In genomic region chr8:70530314-70530713, GRCm38 (mm10) we compare ENCODE assay signal across 15 mouse cellular contexts. TPM values are rescaled to one million over a fixed set of nuclear protein-coding genes. Genes with fewer than 3 reads are reported as not detected.
DNase-seq lines count a peak whose midpoint lies in the region; ATAC-seq and TF ChIP-seq lines count a peak whose summit lies in the region.
"Had no signal": no experiment of that assay in that cellular context is flagged by ENCODE, and none has a peak within 500 bp of the region (broad histone marks: within the 10 kb centered on the region; RNA-seq: fewer than 3 reads in every experiment).

No protein-coding gene starts in this region.

- 87% methylated on average over 2 of the region's 2 CpGs for WGBS in embryonic facial prominence, embryonic 15.5 days
- 91% methylated on average over 2 of the region's 2 CpGs for WGBS in embryonic facial prominence, embryonic 10.5 days
- 87% methylated on average over 2 of the region's 2 CpGs for WGBS in limb, embryonic 13.5 days
- WGBS in limb, embryonic 10.5 days: 96% methylated on average over 2 of the region's 2 CpGs
- 85% methylated on average over 2 of the region's 2 CpGs for WGBS in liver, embryonic 15.5 days (ENCODE audit: insufficient replicate concordance)

- no peak for ATAC-seq in embryonic facial prominence, embryonic 15.5 days (ENCODE audit: insufficient number of reproducible peaks, low FRiP score, low TSS enrichment, low read depth)
- ATAC-seq in limb, embryonic 13.5 days (ENCODE audit: low FRiP score, low read depth): no peak
- ATAC-seq in liver, embryonic 15.5 days (ENCODE audit: insufficient read depth): no peak

- TF ChIP-seq CTCF in ES-Bruce4 (IDR thresholded peaks at IDR 0.05; ENCODE audit: low read depth, low read length): peak; percentile 43

- DNase-seq in embryonic facial prominence, embryonic 10.5 days (ENCODE audit: low spot score): no peak
- no peak for DNase-seq in limb, embryonic 10.5 days (ENCODE audit: low spot score)
- no peak for DNase-seq in MN1 (ENCODE audit: low spot score)
- DNase-seq in adrenal gland, postnatal 14 days: no peak
- DNase-seq: cerebellum, adult 11 months; cerebellum, postnatal 36 days; gastrocnemius, adult 2 months; heart, postnatal 10 days; kidney, postnatal 14 days; right cerebral cortex, adult 18-20 months had no signal

- H3K36me3 ChIP-seq in embryonic facial prominence, embryonic 15.5 days: peaks cover 58% of the 10 kb centered on the region
- peaks cover 62% of the 10 kb centered on the region for H3K36me3 ChIP-seq in embryonic facial prominence, embryonic 10.5 days (replicated peaks)
- H3K36me3 ChIP-seq in limb, embryonic 13.5 days: peaks cover 61% of the 10 kb centered on the region
- H3K36me3 ChIP-seq in limb, embryonic 10.5 days: peaks cover 62% of the 10 kb centered on the region
- peaks cover 28% of the 10 kb centered on the region for H3K36me3 ChIP-seq in ES-Bruce4 (ENCODE audit: control insufficient read depth, insufficient read depth, low read length, poor library complexity, severe bottlenecking)
- peaks cover 57% of the 10 kb centered on the region for H3K36me3 ChIP-seq in liver, embryonic 15.5 days (replicated peaks)

- H3K4me1 ChIP-seq in embryonic facial prominence, embryonic 15.5 days: peaks cover 28% of the 10 kb centered on the region
- peaks cover 26% of the 10 kb centered on the region for H3K4me1 ChIP-seq in embryonic facial prominence, embryonic 10.5 days
- peaks cover 24% of the 10 kb centered on the region for H3K4me1 ChIP-seq in limb, embryonic 13.5 days
- peaks cover 23% of the 10 kb centered on the region for H3K4me1 ChIP-seq in limb, embryonic 10.5 days
- peaks cover 3% of the 10 kb centered on the region for H3K4me1 ChIP-seq in ES-Bruce4 (ENCODE audit: control insufficient read depth, insufficient read depth, low read length)
- peaks cover 47% of the 10 kb centered on the region for H3K4me1 ChIP-seq in liver, embryonic 15.5 days (replicated peaks)

- no peak for TF ChIP-seq EP300 in ES-Bruce4 (IDR thresholded peaks at IDR 0.05; ENCODE audit: insufficient read depth, low read depth, low read length)

- H3K4me2 ChIP-seq in embryonic facial prominence, embryonic 15.5 days (replicated peaks): peak overlapping the region; percentile 6; the same call in 1 of the 2 replicates
- no peak overlapping the region for H3K4me2 ChIP-seq in limb, embryonic 13.5 days (replicated peaks)
- peak overlapping the region; percentile 72; the same call in 1 of the 2 replicates for H3K4me2 ChIP-seq in liver, embryonic 15.5 days
- H3K4me2 ChIP-seq: embryonic facial prominence, embryonic 13.5 days had no signal

- TF ChIP-seq POLR2A in ES-Bruce4 (IDR thresholded peaks at IDR 0.05; ENCODE audit: insufficient read depth, low read length): no peak

- H3K27me3 ChIP-seq in embryonic facial prominence, embryonic 15.5 days: no peaks in the 10 kb centered on the region
- H3K27me3 ChIP-seq in embryonic facial prominence, embryonic 10.5 days (replicated peaks; ENCODE audit: low read depth, poor library complexity, severe bottlenecking): no peaks in the 10 kb centered on the region
- no peaks in the 10 kb centered on the region for H3K27me3 ChIP-seq in limb, embryonic 13.5 days
- H3K27me3 ChIP-seq in limb, embryonic 10.5 days (ENCODE audit: low read depth, poor library complexity, severe bottlenecking): no peaks in the 10 kb centered on the region
- no peaks in the 10 kb centered on the region for H3K27me3 ChIP-seq in ES-Bruce4 (ENCODE audit: control insufficient read depth, insufficient read depth, low read length, poor library complexity, severe bottlenecking)
- no peaks in the 10 kb centered on the region for H3K27me3 ChIP-seq in liver, embryonic 15.5 days
- H3K27me3 ChIP-seq: embryonic facial prominence, embryonic 13.5 days had no signal

- no peak overlapping the region for H3K9ac ChIP-seq in embryonic facial prominence, embryonic 15.5 days
- H3K9ac ChIP-seq in limb, embryonic 13.5 days: 0 out of 2 replicates have a peak overlapping the region, but pooled peaks have one; percentile 8
- H3K9ac ChIP-seq in ES-Bruce4 (ENCODE audit: low read depth, poor library complexity, severe bottlenecking): no peak overlapping the region
- no peak overlapping the region for H3K9ac ChIP-seq in liver, embryonic 15.5 days
- H3K9ac ChIP-seq: embryonic facial prominence, embryonic 13.5 days had no signal

- no peak overlapping the region for H3K4me3 ChIP-seq in embryonic facial prominence, embryonic 15.5 days (replicated peaks)
- no peak overlapping the region for H3K4me3 ChIP-seq in embryonic facial prominence, embryonic 10.5 days
- H3K4me3 ChIP-seq in limb, embryonic 13.5 days: no peak overlapping the region
- H3K4me3 ChIP-seq in limb, embryonic 10.5 days: no peak overlapping the region
- H3K4me3 ChIP-seq in ES-Bruce4 (ENCODE audit: low read depth, low read length): no peak overlapping the region
- H3K4me3 ChIP-seq in liver, embryonic 15.5 days (replicated peaks): no peak overlapping the region
- H3K4me3 ChIP-seq: embryonic facial prominence, embryonic 13.5 days; gastrocnemius, adult 2 months had no signal

- H3K9me3 ChIP-seq in embryonic facial prominence, embryonic 15.5 days (replicated peaks): no peaks in the 10 kb centered on the region
- H3K9me3 ChIP-seq in embryonic facial prominence, embryonic 10.5 days: no peaks in the 10 kb centered on the region
- H3K9me3 ChIP-seq in limb, embryonic 13.5 days: no peaks in the 10 kb centered on the region
- no peaks in the 10 kb centered on the region for H3K9me3 ChIP-seq in limb, embryonic 10.5 days (replicated peaks)
- no peaks in the 10 kb centered on the region for H3K9me3 ChIP-seq in ES-Bruce4 (replicated peaks; ENCODE audit: control insufficient read depth, insufficient read depth, low read length, poor library complexity, severe bottlenecking)
- no peaks in the 10 kb centered on the region for H3K9me3 ChIP-seq in liver, embryonic 15.5 days (replicated peaks)
- H3K9me3 ChIP-seq: embryonic facial prominence, embryonic 13.5 days had no signal

- H3K27ac ChIP-seq in embryonic facial prominence, embryonic 15.5 days (replicated peaks): no peak overlapping the region
- no peak overlapping the region for H3K27ac ChIP-seq in embryonic facial prominence, embryonic 10.5 days (replicated peaks)
- H3K27ac ChIP-seq in limb, embryonic 13.5 days: no peak overlapping the region
- H3K27ac ChIP-seq in limb, embryonic 10.5 days: no peak overlapping the region
- H3K27ac ChIP-seq in ES-Bruce4 (ENCODE audit: insufficient read depth, low read length): no peak overlapping the region
- peak overlapping the region; percentile 91 for H3K27ac ChIP-seq in liver, embryonic 15.5 days (replicated peaks)
- H3K27ac ChIP-seq: embryonic facial prominence, embryonic 13.5 days; gastrocnemius, adult 2 months had no signal

RNA-seq across cellular contexts. Expression of gene Kxd1, which starts 2.6 kb away (rescaled TPM):
- polyA plus RNA-seq in embryonic facial prominence, embryonic 15.5 days (2015; fragmentation: Nextera tagmentation; extraction: Ambion mirVana): 57.7 and 59.1 TPM in 2 replicates
- 49.7 and 51.0 TPM in 2 replicates for polyA plus RNA-seq in embryonic facial prominence, embryonic 10.5 days (2016; fragmentation: Nextera tagmentation; extraction: Ambion mirVana)
- 49.3 and 53.4 TPM in 2 replicates for polyA plus RNA-seq in limb, embryonic 13.5 days (2015; fragmentation: Nextera tagmentation; extraction: Ambion mirVana)
- polyA plus RNA-seq in limb, embryonic 10.5 days (2016; fragmentation: Nextera tagmentation; extraction: Ambion mirVana): 45.4 and 46.6 TPM in 2 replicates
- 57.4 and 63.5 TPM in 2 replicates for polyA plus RNA-seq in ES-Bruce4 (2011; ENCODE audit: insufficient read depth, insufficient read length, low read depth, missing spikeins)
- polyA plus RNA-seq in liver, embryonic 15.5 days (2015; fragmentation: Nextera tagmentation; extraction: Ambion mirVana): 28.9 and 30.2 TPM in 2 replicates
- 78.9 and 83.1 TPM in 2 replicates for total RNA-seq in adrenal gland, postnatal 14 days (2021)

RNA-seq across cellular contexts. Expression of gene Fkbp8, which starts 2.8 kb away (rescaled TPM):
- 310 and 324 TPM in 2 replicates for polyA plus RNA-seq in embryonic facial prominence, embryonic 15.5 days (2015; fragmentation: Nextera tagmentation; extraction: Ambion mirVana)
- 278 and 285 TPM in 2 replicates for polyA plus RNA-seq in embryonic facial prominence, embryonic 10.5 days (2016; fragmentation: Nextera tagmentation; extraction: Ambion mirVana)
- polyA plus RNA-seq in limb, embryonic 13.5 days (2015; fragmentation: Nextera tagmentation; extraction: Ambion mirVana): 284 and 290 TPM in 2 replicates
- polyA plus RNA-seq in limb, embryonic 10.5 days (2016; fragmentation: Nextera tagmentation; extraction: Ambion mirVana): 297 and 310 TPM in 2 replicates
- polyA plus RNA-seq in ES-Bruce4 (2011; ENCODE audit: insufficient read depth, insufficient read length, low read depth, missing spikeins): 80.5 and 87.3 TPM in 2 replicates
- 163 and 186 TPM in 2 replicates for polyA plus RNA-seq in liver, embryonic 15.5 days (2015; fragmentation: Nextera tagmentation; extraction: Ambion mirVana)
- 235 and 252 TPM in 2 replicates for total RNA-seq in adrenal gland, postnatal 14 days (2021)

RNA-seq across cellular contexts. Expression of gene Ell, which starts 8.9 kb away (rescaled TPM):
- 19.6 and 22.7 TPM in 2 replicates for polyA plus RNA-seq in embryonic facial prominence, embryonic 15.5 days (2015; fragmentation: Nextera tagmentation; extraction: Ambion mirVana)
- 20.8 and 21.1 TPM in 2 replicates for polyA plus RNA-seq in embryonic facial prominence, embryonic 10.5 days (2016; fragmentation: Nextera tagmentation; extraction: Ambion mirVana)
- polyA plus RNA-seq in limb, embryonic 13.5 days (2015; fragmentation: Nextera tagmentation; extraction: Ambion mirVana): 20.9 and 21.4 TPM in 2 replicates
- polyA plus RNA-seq in limb, embryonic 10.5 days (2016; fragmentation: Nextera tagmentation; extraction: Ambion mirVana): 20.9 and 26.1 TPM in 2 replicates
- 12.4 and 13.2 TPM in 2 replicates for polyA plus RNA-seq in ES-Bruce4 (2011; ENCODE audit: insufficient read depth, insufficient read length, low read depth, missing spikeins)
- 11.8 and 14.2 TPM in 2 replicates for polyA plus RNA-seq in liver, embryonic 15.5 days (2015; fragmentation: Nextera tagmentation; extraction: Ambion mirVana)
- 22.4 and 22.9 TPM in 2 replicates for total RNA-seq in adrenal gland, postnatal 14 days (2021)

RNA-seq across cellular contexts. Expression of gene Uba52, which starts 19.7 kb away (rescaled TPM):
- 940 and 1,016 TPM in 2 replicates for polyA plus RNA-seq in embryonic facial prominence, embryonic 15.5 days (2015; fragmentation: Nextera tagmentation; extraction: Ambion mirVana)
- 908 and 951 TPM in 2 replicates for polyA plus RNA-seq in embryonic facial prominence, embryonic 10.5 days (2016; fragmentation: Nextera tagmentation; extraction: Ambion mirVana)
- polyA plus RNA-seq in limb, embryonic 13.5 days (2015; fragmentation: Nextera tagmentation; extraction: Ambion mirVana): 856 and 861 TPM in 2 replicates
- 877 and 996 TPM in 2 replicates for polyA plus RNA-seq in limb, embryonic 10.5 days (2016; fragmentation: Nextera tagmentation; extraction: Ambion mirVana)
- 1,157 and 1,272 TPM in 2 replicates for polyA plus RNA-seq in ES-Bruce4 (2011; ENCODE audit: insufficient read depth, insufficient read length, low read depth, missing spikeins)
- 466 and 562 TPM in 2 replicates for polyA plus RNA-seq in liver, embryonic 15.5 days (2015; fragmentation: Nextera tagmentation; extraction: Ambion mirVana)
- 1,600 and 1,776 TPM in 2 replicates for total RNA-seq in adrenal gland, postnatal 14 days (2021)

RNA-seq across cellular contexts. Expression of gene Rex1bd, which starts 23.8 kb away (rescaled TPM):
- 155 and 174 TPM in 2 replicates for polyA plus RNA-seq in embryonic facial prominence, embryonic 15.5 days (2015; fragmentation: Nextera tagmentation; extraction: Ambion mirVana)
- polyA plus RNA-seq in embryonic facial prominence, embryonic 10.5 days (2016; fragmentation: Nextera tagmentation; extraction: Ambion mirVana): 118 and 138 TPM in 2 replicates
- 139 and 148 TPM in 2 replicates for polyA plus RNA-seq in limb, embryonic 13.5 days (2015; fragmentation: Nextera tagmentation; extraction: Ambion mirVana)
- polyA plus RNA-seq in limb, embryonic 10.5 days (2016; fragmentation: Nextera tagmentation; extraction: Ambion mirVana): 126 and 143 TPM in 2 replicates
- polyA plus RNA-seq in ES-Bruce4 (2011; ENCODE audit: insufficient read depth, insufficient read length, low read depth, missing spikeins): 40.0 and 43.7 TPM in 2 replicates
- polyA plus RNA-seq in liver, embryonic 15.5 days (2015; fragmentation: Nextera tagmentation; extraction: Ambion mirVana): 58.0 and 60.5 TPM in 2 replicates
- 116 and 123 TPM in 2 replicates for total RNA-seq in adrenal gland, postnatal 14 days (2021)
